Mouse (Mus musculus) T-cell, adult 2 months (primary cell): Measurements from ENCODE around the gene Steap3.
"Not testable (repeated sequence)": the region's sequence is repeated elsewhere in the genome, so short reads cannot be mapped to it uniquely, and the experiment has no call there.

ENCODE experiments used
- DNase-seq: peaks from one replicate; pipeline ENCODE4 v3.0.0; 2022; ENCODE audit warnings: low spot score

Gene Steap3

DNA sequence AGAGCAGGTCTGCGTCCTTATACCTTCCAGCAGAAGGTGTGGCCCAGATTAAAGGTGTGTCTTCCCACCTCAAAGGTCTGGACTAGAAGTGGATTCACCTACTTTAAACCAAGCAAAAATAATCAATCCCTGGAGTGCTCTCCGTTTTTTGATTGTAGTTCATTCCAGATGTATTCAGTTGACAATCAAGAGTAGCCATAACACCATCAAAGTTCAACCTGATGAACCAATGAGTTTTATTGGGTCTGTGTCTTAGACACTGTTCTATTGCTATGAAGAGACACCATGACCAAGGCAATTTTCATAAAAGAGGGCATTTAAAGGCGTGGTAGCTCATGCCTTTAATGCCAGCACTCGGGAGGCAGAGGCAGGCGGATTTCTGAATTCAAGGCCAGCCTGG lies at the start of gene Steap3:
Gene Steap3, minus strand, starts transcription at position 101 of the 400 bp plus-strand sequence.
- no peak for DNase-seq

DNA sequence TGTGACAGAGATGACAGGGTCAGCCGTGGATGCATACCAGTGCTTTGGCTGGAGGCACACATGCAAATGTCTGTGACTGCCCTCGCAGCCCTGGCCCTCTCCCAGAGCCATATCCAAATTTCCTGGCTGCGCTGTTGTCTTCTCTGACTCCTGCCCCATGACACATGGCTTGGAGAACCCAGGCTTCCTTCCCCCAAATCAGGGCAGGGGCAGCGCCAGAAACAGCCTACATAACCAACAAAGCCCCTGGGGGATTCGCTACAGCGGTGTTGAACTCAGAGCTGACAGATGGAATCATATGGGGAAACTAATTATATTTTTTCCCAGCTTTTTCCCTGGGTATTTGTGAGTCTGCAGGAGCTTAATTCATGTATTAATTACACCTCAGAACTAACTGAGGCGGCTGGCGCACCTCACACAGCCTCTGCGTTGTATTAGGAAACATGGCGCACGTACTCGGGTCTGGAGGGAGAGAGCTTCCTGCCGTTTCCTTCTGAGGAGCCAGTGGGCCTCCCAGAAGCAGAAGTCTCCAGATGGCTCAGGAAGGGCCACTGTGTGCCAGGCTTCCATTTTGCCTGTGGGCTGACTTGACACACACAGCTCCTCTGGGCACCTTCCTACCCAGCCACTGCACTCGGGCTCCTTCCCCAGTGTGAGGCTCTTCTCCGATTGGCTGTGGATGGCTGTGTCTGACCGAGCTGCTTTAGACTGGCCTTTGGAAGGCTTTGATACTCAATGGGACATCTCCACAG lies 48.9 kb upstream of the Steap3 start:
- DNase-seq = no peak

DNA sequence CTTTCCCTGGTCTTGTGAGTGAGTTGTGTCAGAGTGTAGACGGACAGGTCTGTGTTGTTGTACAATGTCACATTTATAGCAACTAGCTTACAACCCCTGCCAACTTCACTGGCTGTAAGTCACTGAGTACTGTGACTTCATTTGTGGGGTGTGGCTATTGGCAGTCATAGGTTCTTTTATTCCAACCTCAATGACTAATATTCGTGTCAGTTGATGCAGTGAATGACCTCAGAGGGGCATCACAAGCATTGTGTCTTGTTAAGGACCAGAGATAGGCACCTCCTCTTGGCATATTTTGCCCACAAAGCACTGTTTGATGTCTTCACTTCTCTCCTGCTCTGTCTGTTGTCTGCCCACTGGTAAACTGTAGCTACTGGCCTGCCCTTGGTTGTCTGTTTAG lies 33.3 kb upstream of the Steap3 start:
- no peak for DNase-seq

DNA sequence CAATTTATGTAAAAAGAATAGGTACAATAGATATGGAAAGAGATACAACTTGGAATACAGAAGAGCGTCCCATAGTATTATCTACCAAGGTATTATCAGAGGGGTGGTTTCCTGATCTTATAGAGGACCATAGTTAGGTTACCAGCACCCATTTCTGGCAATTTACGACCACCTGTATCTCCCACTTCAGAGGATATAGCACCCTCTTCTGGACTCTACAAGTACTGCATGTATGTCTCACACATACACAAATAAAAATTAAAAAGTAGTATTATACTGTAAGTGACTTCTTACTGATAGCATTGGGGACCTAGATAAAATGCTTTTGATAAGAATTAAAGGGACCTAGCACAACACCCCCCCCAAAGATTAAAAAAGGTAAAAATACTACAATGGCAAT lies 24.4 kb upstream of the Steap3 start:
- DNase-seq = no peak

DNA sequence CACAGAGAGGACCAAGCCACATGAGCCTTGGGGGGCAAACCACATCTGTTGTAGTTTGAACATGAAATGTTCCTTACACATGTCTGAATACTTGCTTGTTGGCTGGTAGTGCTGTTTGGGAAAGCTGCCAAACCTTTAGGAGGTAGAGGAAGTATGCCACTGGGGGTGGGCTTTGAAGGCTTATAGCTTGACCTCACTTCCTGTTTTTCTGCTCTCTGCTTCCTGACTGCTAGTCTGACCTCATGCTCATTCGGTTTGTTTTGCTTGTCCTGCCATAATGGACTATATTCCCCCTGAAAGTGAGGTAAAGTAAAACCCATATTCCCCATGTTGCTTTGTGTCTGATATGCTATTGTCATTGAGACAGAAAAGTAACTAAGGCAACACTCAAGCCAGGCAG lies 21.3 kb upstream of the Steap3 start:
- DNase-seq = peak; percentile 56

DNA sequence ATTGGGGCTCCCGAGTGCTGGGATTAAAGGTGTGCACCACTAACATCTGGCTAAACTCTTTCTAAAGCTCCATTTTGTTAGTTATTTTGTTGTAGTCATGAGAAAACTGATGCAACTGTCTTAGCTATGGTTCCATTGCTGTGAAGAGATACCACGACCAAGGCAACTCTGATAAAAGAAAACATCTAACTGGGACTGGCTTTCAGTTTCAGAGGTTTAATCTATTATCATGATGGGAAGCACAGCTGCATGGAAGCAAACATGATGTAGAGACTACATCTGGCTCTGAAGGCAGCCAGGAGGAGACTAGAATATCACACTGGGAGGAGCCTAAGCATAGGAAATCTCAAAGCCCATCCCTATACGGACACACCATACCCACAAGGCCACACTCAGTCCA lies 19.2 kb upstream of the Steap3 start:
- no peak for DNase-seq

DNA sequence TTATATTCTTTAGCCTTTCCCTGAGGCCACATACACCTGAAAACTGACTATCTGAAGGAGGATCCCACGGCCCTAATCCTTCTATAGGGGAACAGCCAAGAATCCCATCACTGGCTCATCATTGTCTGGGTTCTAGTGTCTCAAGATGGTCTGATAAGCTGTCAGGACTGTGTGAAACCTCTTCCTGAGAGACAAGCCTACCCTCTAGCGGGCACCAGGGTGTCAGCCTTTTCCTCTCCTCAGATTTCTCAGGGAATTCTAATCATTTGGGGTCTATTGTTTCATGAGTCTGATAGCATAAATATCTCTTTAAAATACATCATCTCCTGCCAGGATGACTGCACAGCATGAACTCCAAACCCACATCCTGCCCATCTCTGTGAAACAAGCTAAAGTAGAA lies 17.3 kb upstream of the Steap3 start:
- DNase-seq = no peak

DNA sequence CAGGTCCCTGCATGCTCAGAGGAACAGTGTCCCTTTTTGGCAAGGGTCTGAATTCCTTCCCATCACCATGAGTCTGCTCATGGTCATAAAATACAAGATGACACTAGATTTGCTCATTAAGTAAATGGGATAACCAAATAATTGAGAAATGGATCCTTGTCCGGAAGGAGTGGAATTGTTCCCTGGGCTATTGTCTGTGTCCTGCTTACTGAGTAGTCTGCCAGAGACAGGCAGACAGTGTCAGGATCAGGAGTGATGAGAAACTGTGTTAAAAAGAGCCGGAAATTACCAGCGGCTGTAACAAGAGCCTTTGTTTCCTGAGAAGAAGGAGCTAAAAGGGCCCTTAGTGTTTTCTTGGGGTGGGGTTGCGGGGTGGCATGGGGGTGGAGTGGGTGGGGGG lies 15.2 kb upstream of the Steap3 start:
- no peak for DNase-seq

DNA sequence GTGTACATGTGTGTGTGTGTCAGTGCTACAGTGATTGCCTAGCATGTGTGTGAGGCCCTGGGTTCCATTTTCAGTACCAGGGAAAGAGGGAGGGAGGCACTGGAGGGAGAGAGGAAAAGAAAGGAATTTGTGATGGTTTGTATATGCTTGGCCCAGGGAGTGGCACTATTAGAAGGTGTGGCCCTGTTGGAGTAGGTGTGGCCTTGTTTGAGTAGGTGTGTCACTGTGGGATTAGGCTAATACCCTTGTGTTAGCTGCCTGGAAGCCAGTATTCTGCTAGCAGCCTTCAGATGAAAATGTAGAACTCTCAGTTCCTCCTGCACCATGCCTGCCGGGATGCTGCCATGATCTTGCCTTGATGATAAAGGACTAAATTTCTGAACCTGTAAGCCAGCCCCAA lies 3.6 kb upstream of the Steap3 start:
- DNase-seq = not testable (repeated sequence)

DNA sequence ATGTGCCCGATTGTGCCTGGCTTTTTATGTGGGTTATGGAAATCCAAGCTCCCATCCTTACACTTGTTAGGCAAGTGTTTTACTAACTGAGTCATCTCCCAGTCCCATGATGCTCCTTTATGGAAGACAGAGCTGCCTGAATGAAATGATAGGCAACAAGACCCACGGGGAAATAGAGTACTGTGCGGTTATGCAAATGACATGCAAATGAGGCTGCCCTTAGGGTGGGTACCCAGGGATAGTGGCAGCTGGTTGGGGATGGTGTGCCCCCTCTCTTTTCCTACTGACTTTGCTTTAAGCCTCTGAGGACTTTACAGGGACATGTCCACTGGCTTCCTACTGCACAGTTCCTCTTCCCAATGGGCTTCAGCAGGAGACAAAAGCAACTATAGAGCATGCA lies 2.7 kb upstream of the Steap3 start:
- no peak for DNase-seq

DNA sequence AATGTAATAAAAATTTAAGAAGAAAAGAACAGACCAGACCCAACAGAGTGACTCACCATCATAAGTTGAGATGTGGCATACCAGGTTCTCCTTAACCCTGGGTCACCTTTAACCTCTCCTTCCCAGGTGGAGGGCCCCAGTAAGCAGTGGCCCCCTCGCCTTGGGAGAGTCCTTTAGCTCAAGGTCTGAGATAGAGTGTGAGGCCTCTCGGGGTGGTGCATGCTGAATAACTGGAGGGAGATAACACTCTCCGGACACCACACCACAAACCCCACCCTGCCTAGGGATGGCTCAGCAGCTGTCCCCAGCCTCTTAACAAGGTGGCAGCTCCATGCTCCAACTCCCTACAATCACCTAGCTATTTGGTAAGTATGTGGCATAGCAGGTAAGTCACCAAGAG lies 1.6 kb downstream of the Steap3 start:
- DNase-seq = no peak

DNA sequence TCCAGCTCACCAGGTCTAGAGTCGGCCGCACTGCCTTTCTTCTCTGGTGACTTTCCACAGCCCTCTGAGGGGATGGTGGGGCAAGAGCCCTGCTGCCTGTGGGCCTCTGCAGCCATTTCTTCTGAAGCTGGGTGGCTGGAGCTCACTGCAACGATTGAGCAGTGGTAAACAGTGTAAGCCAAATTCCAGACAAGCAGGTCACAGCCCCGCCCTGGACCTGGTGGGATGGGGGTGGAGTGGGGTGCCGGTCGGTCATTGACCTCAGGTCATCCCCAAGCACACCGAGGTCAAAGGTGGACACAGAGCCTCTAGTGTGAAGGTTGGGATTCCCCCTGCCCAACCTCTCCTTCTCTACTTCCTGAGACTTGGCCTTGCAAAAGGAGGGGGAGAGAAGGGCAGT lies 2.4 kb downstream of the Steap3 start:
- DNase-seq = no peak

DNA sequence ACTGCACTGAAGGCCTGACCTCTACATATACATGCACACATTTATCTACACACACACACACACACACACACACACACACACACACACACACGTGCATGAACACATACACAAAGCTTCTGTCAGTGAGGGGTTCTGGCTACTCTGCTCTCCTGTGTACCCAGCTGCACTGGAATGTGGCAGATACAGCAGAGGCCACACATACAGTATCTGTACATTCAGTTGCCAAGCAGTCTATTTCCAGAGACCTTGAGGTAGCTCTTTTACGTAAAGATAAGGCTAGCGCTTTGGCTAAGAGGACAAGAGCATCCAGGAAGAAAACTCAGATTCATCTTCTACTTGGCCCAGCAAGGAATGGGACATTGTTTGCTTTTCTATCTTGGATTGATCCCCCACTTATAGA lies 4.9 kb downstream of the Steap3 start:
- no peak for DNase-seq

DNA sequence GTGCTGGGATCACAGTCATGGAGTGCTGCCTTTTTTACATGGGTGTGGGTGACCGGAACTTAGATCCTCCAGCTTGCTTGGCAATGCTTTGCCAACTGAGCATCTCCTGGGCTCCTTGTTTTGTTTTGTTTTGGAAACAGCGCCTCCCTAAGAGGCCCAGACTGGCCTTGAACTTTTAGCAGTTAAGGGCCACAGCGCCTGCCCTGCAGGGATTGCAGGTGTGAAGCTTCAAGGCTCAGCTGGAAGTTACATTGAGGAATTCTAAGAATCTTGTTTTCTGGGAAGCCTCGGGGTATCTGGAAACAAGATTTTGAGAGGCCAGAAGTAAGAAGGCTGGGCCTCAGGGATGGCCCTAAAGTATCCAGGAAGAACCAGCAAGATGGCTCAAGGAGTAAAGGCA lies 6.0 kb downstream of the Steap3 start:
- no peak for DNase-seq

DNA sequence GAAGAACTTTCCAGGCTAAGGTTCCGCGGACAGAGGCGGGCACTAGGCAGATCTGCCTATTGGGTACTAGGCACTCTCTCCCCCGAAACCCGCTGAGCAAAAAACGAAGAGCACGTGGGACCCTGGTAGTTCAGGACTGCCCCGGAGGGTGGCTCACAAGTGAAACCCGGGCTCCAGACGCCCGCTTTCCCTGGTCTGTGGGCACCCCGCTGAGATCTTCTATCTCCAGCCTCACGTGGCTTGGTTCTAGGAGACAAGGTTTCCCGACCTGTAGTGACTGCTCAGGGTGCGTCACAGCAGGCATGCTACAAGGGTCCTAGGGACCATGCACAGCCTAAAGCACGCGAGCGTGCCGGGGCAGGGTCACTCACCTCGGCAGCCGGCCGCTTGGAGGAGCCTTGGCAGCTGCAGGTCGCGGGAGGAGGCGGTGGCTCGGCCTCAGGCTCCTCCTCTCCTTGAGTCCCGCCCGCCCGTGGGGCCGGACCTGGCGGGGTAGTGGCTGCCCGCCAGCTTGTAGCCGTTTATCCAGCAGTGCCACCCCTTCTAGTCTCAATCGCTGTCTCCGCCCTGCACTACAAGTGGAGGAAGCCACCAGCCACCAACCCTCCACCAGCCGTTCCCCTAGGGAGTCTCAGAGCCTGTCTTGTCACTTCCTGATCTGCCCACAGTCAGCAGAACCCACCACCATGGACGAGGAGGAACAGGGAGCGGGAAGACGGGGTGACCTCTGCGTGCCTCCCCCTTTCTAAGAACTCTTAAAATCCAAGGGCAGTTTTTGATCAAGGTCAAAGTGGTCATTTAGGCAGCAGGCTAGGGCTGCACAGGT lies 7.4 kb downstream of the Steap3 start:
- DNase-seq = peak; percentile 52

DNA sequence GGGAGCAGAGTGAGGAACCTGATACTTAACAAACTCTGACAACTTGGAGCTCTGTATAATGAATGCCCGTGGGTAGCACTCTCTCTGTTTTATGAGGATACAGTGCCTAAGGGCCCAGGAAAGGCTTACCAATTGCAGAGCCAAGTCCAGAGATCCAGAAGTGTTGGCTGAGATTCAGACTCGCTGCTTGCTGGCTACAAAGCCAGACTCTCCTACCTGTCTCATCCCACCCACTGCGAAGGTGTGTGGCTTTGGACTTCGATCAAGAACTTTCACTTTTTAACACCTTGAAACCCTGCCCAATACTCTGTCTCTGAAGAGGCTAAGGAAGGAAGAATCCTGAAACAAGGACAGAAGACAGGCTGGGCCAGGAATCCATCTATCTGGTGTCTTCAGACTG lies 9.3 kb downstream of the Steap3 start:
- no peak for DNase-seq

DNA sequence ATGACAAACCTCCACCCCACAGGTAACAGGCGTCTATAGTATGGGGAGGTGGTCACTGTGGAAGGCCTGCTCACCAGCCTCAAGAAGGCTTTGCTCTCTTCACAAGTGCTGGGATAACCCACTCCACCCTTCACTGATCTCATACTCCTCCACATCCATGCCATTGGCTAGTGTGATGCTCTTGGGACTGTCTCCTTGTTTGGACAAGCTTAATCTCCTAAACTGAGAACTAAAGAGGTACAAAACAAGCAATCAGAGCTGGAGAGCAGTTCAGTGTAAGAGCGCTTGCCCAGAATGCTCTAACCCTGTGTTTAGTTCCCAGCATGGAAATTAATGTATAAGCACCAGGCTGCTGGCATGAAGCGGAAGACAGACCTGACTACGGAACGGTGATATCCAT lies 11.3 kb downstream of the Steap3 start:
- no peak for DNase-seq

DNA sequence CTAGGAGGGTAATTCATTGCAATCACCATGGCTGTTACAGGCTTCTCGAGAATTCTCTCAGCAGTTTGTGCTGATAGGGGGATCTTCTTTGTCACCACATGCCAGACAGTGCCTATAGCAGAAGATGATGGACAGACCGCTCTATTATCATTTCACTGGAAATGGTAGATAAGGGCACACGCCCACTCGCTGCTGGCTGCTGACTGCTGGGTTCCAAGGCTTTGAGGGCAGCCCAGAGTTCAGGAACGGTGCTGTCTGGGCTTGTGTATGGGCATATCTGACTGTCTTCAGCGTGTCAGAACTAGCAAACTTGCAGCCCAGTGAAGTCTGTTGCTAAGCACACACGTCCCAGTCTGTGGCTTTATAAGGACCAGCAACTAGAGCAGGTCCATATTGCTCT lies 13.3 kb downstream of the Steap3 start:
- DNase-seq = no peak

DNA sequence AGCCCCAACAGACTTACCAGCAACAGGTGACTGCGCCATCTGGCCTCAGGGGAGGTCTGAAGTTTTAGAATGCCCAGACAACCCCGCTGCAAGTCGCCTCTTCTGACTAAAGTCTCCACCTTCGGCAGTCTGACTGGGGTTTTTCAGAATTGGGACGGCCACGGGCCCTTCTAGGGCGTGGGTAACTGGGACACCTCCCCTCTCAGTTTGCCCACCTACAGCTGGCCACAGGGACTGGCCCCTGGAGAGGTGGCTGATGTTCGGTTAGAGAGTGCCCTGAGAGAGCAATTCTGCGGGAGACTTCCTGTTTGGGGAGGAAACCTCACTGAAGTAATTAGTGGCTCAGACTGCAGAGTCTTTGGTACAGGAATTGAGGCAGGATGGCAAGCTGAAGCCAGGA lies 13.8 kb downstream of the Steap3 start:
- no peak for DNase-seq

DNA sequence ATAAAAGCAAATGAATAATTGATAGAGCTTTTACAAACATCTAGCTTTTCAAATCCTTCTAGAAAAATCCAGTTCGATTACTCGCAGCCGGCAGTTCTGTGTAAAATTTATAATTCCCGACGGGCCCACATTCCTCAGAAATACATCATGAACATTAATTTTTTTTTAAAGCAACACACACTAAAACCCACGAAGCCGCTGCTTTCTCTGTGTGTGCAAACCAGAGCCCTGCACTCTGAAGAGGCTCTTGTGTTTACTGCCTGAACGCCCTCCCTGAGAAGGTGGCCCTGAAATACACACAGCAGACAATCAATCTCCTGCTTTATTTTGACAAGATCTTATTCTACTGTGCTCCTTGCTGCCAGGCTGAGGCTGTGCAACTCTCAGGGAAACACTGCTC lies 14.3 kb downstream of the Steap3 start:
- no peak for DNase-seq

DNA sequence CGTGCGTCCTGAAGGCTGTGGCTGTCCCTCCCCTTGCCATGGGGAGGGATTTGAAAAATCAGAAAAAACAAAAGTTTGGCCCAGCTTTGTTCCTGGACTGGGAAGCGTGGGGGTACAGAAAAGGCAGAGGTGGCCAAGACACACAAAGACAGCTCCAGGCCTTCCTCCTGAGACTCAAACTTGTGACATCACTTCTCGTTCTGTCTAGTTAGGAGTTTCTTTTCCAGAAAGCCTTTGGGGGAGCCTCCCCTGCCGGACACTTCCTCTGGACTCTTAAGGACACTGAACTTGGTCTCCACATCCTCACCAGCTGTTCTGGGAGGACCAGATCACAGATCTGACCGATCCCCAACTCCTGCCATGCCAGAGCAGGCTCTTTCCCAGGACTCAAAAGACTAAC lies 18.8 kb downstream of the Steap3 start:
- DNase-seq = no peak

DNA sequence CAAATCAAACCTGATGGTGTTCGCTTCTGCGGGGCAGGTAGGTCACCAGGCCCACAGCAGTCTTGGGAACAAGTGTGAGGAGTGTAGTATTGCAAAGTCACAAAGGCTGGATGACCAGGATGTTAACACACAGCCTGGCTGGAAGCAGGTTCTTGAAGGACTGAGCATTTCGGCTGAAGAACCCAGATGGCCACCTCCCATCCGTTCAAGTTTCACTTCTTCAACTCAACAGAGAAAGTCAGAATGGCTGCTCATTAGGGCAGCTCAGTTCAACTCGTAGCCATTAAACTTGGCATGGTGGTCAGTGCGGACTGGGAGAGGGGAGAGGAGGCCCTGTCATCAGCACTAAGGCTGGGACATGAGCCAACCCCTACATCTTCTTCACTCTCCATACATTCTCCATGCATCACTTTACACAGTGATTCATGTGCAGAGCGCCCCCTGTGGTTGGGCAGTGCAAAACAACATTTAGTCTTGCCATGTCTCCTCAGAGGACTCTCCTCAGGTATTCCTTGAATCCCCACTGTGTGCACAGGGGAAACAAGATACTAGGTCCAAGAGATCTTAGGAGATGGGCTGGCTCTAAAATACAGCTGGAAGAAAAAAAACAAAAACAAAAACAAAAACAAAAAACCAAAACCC lies 19.9 kb downstream of the Steap3 start:
- no peak for DNase-seq

DNA sequence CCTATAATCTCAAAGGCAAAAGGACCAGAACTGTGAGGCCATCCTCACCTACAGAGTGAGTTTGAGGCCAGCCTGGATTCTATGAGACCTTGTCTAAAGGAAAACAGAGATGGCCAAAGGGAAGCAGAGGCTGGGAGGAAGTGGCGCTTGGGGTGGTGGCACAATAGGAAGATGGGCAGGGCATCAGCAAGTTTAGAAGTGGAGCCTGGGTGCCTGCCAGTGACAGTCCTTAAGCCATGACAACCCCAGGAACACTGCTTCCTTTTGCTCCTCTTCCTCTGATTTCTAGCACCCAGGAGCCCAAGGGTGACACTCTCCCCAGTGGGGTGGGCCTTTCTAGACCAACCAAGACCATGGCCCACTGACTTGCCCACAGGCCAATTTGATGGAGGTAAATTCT lies 21.3 kb downstream of the Steap3 start:
- DNase-seq = no peak
